Mouse (Mus musculus): ENCODE data around the gene Clstn3. TPM values are rescaled to one million over a fixed set of nuclear protein-coding genes. Genes with fewer than 3 reads are reported as not detected.
A peak's percentile ranks its signal among the peaks of the same experiment; 100 is the strongest.
"Not testable (repeated sequence)": the region's sequence is repeated elsewhere in the genome, so short reads cannot be mapped to it uniquely, and the experiment has no call there.

Gene Clstn3
- total RNA-seq, 2 experiments from 2014 or later = 384 to 400 TPM

DNA sequence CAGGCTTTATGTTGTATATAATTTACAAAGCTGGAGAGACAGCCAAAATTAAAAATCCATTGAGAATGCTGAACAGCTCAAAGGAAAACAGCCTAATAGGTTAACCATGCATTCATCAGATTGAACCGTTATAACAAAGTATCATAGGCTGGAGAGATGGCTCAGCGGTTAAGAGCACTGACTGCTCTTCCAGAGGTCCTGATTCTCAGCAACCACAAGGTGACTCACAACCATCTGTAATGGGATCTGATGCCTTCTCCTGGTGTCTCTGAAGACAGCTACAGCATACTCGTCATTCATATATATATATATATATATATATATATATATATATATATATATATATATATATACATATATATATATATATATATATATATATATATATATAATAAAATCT, 19.2 kb upstream of the Clstn3 start:
- not testable (repeated sequence) for DNase-seq (ENCODE audit: low spot score in 2 of 2)
- intact Hi-C loops (cut with DNase I) = loop anchor here (10.0 kb wide), 1 partner anchor 161 kb away; no protein-coding TSS in a partner anchor

DNA sequence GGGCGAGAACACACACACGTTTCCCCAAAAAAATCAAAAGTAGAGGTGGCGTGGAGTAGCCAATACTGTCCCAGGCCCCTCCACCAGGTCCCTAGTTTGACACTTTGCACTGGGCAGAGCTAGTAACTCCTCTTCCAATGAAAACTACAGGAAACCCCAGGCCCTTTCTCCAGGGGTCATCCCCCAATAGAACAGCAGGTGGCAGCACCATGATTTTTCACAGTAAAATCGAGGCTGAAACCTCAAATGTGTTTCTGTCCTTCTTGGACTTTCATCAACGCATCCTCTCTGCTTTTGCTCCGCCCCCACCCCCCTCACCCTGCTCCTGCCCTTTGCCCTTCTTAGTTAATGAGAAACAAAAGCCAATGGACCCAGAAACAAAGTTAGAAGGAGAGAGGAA, 17.0 kb upstream of the Clstn3 start:
- DNase-seq (ENCODE audit: low spot score in 2 of 2) = peak in 1 of 2 experiments; percentile 44
- intact Hi-C loops (cut with DNase I) = loop anchor here (1.0 to 10.0 kb wide), 2 partner anchors 63 to 163 kb away; no protein-coding TSS in a partner anchor

DNA sequence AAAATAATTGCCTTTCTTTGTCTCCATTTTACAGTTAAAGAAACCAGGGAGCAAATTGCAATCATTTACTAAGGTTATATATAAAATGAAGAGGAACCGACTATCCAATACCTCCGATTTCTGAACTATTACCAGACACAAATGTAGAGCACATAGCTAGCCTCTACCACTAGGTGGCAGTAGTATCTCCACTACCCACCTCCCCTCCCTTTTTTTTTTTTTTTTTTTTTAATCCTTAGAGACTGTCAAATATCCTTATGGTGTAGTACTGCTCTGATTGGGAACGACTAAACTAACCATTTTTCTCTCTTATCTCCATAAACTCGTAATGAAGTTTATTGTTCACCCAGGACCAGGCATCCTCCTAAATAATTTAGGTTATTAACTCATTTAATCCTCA, 15.7 kb upstream of the Clstn3 start:
- peak; percentile 41 to 42 for DNase-seq (ENCODE audit: low spot score in 2 of 2)
- intact Hi-C loops (cut with DNase I) = loop anchor here (10.0 kb wide), 1 partner anchor 165 kb away; no protein-coding TSS in a partner anchor

DNA sequence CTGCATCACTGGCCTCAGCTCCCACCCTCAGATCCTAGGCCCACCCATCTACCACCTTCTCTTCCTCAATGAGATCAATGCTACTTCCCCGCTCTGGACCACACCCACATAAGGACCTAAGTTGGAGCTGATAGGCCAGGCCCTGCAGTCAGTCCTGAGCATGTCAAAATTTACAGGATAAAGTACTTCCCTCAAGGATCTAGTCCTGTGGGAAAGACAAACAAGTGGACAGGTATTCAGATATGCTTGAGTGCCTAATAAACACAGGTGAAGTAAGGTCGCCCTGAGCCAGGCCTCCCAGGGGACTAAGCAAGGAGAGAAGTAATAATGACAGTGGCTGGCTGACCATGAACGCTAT, 15.0 kb upstream of the Clstn3 start:
- intact Hi-C loops (cut with DNase I) = no loop called here
- DNase-seq (ENCODE audit: low spot score in 2 of 2) = no peak

DNA sequence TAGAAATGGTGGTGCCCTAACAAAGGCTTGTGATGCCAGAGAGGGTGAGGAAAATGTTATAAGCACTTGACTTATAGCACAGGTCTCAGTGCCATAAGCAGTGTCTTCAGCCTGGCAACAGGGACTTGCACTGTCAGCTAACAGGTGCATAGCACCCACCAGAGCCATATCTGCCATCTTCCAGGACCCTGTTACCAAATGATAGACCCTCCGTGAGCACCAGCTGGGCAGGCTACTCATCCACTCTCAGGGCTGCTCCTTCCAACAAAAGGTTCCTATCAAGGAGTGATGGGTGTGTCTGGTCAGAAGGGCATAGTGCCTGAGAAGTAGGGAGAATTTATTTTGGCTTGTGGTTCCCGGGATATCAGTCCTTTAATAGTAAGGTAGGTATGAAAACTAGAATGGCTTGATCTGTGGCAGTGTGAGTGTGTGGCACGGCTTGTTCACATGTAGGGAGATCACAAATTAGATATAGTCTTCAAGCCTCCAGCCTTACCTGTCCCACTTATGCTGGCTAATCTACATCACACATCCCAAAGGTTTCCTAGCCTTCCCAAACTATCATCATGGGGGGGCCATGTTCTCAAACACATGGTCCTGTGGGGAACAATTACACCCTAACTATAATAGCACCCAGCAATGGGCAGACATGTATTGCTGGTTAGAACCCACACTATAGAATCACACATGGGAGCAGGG, 14.4 kb upstream of the Clstn3 start:
- intact Hi-C loops (cut with DNase I) = no loop called here
- DNase-seq (ENCODE audit: low spot score in 2 of 2) = no peak

DNA sequence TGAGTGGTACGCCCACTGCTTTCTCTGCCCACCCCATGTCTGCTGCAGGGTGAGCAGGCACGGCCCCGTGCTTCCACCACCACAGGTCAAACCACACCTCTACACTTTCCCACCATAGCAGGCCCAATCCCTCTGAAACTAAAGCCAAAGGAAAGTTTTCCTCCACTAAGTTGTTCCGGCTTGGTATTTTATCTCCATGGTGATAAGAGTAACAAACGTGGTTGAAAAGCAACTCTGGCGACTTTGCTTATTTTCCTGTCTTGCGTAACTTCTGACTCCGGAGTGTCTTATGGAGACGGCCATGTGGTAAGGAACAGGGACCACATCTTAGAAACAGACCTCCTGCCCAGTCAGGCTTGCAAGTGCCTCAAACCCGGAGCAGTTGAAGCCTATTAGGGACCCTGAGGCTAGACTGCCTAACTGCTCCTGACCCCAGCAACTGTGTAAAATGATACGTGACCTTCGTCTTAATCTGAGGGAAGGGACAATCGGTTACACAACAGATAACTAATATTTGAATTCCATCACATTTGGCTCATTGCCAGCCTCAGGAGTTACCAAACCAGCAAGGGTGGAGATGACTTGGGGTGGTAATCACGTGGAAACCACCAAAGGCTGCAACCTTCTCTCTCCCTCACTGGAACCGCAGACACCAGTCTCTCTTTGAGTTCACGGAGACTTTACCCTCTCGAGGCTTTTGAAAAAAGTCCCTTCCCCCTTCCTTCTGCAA, 13.5 kb upstream of the Clstn3 start:
- DNase-seq (ENCODE audit: low spot score in 2 of 2) = no peak
- intact Hi-C loops (cut with DNase I) = no loop called here

DNA sequence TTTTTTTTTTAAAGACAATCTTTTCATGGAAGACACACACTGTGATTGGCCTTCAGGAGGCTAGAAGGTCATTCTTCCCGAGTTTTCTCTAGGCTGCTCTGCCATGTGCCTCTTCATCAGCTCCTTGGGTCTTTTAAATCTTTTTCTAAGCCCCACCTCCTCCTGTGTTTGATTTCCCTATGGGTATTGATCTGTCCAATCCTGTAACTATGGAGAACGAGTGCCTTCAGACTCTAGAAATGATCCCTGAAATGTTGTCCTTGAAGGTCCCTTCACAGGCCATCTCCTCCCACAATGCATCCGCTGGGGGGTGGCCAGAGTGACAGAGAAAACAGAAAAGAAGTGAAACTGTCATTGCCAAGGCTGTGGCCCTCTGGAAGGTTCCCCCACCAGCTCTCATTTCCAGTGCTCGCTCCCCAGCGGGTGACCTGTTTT, 12.6 kb upstream of the Clstn3 start:
- DNase-seq (ENCODE audit: low spot score in 2 of 2) = no peak
- intact Hi-C loops (cut with DNase I) = no loop called here

DNA sequence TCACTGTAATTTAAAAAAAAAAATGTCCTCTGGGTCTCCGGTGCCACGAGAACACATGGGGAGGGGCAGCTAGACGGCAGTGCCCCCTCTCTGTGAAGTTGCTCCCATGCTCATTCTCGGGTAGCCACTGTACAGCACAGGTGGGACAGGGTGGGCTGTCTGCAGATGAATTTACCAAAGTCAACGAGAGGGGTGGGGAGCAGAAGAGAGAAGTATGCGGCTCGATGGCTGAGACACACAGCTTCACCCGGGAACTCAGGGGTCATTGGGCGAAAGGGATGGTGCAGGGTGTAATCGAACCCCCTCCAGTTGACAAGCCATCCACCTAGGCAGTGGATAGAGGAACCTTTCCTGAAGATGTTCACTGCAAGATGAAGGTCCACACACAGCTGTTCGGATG, 12.2 kb upstream of the Clstn3 start:
- intact Hi-C loops (cut with DNase I) = no loop called here
- DNase-seq (ENCODE audit: low spot score in 2 of 2) = no peak

DNA sequence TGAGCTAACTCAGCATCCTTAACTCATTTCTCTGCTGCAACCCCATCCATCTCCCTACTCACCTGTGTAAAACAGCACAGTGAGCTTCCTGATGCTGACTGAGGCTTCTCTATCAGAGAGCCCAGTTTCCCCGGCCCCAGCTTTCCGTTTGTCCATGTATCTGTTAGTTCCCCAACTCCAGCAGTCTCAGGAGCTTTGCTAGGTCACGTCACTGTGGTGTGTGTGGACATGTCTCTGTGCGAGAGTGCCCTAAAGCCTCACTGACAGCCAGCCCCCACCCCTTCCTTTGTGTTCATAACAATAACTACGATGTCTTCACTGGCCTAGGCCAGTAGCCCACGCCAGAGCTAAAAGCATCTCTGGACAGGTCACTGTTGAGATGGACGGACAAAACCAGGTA, 11.6 kb upstream of the Clstn3 start:
- intact Hi-C loops (cut with DNase I) = no loop called here

DNA sequence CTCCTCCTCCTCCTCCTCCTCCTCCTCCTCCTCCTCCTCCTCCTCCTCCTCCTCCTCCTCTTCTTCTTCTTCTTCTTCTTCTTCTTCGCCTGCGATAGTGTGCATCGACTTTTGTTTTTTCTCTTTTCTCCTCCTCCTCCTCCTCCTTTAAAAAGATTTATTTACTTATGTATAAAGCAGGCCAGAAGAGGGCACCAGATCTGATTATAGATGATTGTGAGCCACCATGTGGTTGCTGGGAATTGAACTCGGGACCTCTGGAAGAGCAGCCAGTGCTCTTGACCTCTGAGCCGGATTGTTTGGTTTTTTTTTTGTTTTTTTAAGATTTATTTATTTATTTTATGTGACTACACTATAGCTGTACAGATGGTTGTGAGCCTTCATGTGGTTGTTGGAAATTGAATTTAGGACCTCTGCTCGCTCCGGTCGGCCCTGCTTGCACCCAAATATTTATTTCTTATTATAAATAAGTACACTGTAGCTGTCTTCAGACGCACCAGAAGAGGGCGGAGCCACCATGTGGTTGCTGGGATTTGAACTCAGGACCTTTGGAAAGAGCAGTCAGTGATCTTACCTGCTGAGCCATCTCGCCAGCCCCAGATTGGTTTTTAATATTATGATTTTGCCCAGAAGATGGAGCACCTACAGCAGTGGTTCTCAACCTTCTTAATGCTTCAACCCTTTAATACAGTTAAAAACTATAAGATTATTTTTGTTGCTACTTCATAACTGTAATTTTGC, 10.9 kb upstream of the Clstn3 start:
- DNase-seq (ENCODE audit: low spot score in 2 of 2); intact Hi-C loops (cut with DNase I): not testable (repeated sequence)

More for the DNA sequence above, 11.6 kb upstream of the Clstn3 start:
- DNase-seq (ENCODE audit: low spot score in 2 of 2) = no peak

DNA sequence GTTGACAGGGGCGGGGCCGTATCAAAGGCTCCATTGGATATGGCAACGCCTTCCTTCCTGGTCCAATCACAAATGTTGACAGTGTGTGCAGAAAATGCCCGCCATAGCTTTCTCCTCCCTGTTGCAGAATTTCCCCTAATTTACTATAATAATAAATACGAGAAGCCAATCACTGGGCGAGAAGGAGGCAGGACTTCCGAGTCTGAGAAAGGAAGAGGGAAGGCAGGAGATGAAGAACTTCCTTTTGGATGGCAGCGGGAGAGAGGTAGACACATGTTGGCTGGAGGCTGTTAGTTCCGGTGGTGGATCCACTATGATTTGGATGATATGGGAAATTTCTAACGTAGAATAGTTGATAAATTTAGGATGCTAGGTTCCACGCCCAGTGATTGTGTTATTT, 10.0 kb upstream of the Clstn3 start:
- DNase-seq (ENCODE audit: low spot score in 2 of 2) = no peak
- intact Hi-C loops (cut with DNase I) = no loop called here

DNA sequence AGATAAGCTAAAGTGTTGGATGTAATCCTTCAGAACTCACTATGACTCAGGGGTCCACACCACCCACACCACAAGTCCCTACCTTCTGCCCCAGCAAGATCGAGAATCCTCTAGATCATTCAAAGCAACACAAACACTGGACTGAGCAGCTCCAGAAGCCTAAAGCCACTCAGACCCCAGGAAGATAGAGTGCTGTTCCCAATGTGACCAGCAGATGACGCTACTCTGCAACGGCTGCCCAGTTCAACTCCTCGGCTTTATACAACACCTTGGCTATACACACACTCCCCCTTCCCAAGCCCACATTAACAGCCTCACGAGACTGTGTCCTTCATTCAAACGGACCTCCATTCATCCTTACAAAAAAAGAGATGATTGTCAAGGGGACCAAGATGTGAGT, 8.2 kb upstream of the Clstn3 start:
- intact Hi-C loops (cut with DNase I) = no loop called here
- DNase-seq (ENCODE audit: low spot score in 2 of 2) = peak; percentile 40 to 58

DNA sequence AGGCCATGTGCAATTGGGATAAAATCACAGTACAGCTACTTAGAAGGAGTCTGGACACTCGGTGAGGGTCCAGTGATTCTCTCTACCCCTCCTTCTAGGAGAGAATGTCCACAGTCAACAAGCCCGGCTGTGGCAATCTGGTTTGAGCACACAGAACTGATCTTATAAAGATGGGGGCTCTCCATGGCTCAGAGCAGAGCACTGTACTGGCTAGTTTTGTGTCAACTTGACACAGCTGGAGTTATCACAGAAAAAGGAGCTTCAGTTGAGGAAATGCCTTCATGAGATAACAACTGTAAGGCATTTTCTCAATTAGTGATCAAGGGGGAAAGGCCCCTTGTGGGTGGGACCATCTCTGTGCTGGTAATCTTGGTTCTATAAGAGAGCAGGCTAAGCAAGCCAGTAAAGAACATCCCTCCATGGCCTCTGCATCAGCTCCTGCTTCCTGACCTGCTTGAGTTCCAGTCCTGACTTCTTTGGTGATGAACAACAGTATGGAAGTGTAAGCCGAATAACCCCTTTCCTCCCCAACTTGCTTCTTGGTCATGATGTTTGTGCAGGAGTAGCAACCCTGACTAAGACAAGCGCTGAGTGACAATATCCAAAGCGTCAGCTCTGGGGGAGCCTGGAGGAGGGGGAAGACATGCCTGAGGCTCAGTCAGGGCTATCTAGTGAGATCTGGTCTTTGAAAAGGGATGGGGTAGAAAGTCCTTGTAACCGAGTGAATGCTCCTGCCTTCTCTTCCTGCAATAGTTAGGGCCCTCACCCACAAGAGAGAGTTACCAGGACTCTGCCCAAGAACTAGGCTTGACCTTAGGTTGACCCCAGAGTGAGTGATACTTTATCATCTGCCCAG, 7.4 kb upstream of the Clstn3 start:
- intact Hi-C loops (cut with DNase I); DNase-seq (ENCODE audit: low spot score in 2 of 2): not testable (repeated sequence)

DNA sequence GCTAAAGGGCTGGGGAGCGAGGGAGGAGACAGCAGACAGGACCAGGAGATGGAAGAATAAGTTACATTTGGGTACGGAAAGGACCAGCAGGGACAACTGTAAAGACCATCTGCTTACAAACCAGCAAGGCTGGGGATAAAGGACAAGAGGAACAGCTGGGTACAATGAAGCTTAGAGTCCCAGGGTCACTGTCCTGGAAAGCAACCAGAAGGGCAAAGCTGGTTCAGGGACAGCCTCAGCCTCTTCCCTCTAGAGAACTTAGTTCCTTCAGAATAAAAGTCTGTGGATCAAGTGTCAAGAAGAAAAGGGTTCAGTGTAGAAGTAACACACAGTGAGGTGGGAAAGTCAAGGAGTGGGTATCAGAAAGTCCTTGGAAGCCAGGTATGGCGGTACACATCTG, 6.5 kb upstream of the Clstn3 start:
- DNase-seq (ENCODE audit: low spot score in 2 of 2) = no peak
- intact Hi-C loops (cut with DNase I) = no loop called here

DNA sequence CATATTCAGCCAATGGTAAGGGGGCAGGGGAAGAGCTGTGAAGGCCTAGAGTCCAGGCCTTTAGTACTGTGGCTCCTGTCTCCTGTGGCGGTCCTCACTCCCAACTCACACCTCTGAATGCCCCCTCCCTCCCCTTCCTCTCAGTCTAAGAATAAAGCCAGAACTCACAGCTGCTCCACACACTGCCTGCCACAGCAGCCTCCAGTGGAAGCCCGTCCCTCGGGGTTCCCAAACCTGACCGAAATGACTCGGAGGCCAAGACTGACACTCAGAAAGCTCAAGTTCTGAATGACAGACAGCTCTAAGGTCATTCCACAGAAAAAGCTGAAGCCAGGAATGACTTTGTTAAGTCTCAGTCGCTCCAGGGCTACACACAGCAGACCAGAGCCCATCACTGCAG, 1.1 kb upstream of the Clstn3 start:
- intact Hi-C loops (cut with DNase I) = no loop called here
- peak in 1 of 2 experiments; percentile 21 for DNase-seq (ENCODE audit: low spot score in 2 of 2)

DNA sequence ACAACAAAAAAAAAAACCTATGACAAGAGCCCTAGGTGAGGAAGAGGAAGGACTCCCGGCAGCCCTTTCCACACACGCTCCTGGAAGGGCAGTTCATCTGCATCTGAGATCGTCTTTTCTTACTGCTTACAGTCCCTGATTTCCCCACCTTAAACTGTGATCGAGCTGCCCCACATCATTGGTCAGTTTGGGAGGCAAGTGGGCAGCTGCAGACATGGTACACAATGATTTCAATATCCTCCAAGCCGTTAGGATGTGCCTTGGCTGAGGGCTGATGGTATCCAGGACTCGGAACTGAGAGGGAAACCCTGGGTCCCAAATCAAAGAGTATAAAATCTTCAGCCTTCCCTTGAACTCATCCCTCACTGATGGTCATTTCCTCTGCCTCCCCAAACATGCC, 705 bp upstream of the Clstn3 start:
- no peak for DNase-seq (ENCODE audit: low spot score in 2 of 2)
- intact Hi-C loops (cut with DNase I) = no loop called here

DNA sequence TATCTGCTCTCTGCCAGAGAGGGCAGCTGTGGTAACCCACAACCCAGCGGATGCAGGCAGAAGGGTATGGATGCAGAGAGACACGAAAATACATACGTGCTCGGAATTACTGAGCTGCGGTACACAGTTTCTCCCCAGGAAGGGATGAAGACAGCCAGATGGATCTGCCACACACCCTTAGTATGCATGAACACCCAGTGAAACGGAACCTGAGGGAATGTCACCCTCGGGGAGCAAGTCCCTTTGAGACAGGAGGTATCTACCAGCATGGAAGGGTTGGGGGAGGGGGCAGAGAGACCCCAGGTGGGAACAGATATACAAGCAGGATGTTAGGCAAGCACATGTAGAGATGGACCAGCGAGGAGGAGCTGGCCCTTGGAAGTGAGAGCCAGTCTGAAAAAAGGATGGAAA, 708 bp downstream of the Clstn3 start:
- intact Hi-C loops (cut with DNase I) = loop anchor here (1.0 kb wide), 1 partner anchor 49 kb away; the partner anchor contains the start of gene Pex5
- DNase-seq (ENCODE audit: low spot score in 2 of 2) = peak; percentile 23 to 30

DNA sequence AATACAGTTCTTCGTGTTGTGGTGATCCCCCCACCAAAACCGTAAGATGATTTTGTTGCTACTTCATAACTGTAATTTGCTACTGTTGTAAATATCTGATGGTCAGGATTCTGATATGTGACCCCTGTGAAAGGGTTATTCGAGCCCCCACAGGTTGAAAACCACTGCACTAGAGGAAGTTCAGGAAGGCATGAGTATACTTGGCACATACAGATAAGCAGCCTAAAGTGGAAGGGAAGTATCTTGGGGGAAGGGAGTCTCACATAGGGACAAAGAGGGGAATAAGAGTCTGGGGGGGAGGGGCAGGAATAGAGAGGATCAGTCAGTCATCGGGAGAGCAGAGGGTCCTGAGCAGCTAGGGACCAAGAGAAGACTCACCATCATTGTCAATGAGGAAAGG, 5.2 kb downstream of the Clstn3 start:
- intact Hi-C loops (cut with DNase I) = no loop called here
- no peak for DNase-seq (ENCODE audit: low spot score in 2 of 2)

DNA sequence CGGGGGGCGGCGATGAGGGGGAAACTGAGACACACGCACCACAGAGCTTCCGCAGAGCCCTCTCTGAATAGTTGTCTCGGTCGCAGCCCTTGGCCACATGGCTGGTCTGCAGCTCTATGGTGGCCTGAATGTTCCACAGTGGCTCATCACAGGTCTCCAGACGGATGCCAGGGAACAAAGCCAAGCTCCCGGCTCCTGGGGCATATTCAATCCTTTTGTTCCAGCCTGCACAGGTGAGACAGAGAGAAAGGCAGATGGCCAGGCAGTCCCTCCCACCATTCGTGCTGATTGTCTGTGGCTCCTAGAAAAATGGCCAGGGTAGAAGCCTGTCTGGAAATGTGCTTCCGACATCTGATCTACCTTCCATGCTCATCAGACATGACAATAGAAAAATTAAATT, 6.1 kb downstream of the Clstn3 start:
- DNase-seq (ENCODE audit: low spot score in 2 of 2) = no peak
- intact Hi-C loops (cut with DNase I) = no loop called here

DNA sequence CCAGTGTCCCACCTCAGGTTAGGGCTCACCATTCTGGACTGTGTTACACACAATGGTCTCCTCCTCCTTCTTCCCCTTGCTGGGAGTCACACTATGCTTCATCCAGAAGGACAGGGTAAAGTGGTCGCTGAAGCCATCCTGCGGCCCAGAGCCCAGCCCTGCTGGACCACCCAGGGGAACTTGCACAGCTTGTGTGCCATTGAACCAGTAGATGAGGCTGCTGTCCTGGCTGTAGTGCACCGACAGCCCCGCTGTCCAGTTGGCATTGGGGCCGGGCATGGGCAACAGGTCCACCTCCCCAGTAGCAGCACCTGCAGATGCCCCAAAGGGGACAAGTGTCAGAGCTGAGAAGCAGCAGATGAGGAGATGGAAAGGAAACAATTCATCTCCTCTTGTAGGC, 6.8 kb downstream of the Clstn3 start:
- DNase-seq (ENCODE audit: low spot score in 2 of 2) = no peak
- intact Hi-C loops (cut with DNase I) = no loop called here
